Mouse (Mus musculus) central nervous system, embryonic 14 days (tissue): ENCODE measurements around the gene Tff1. TPM values are rescaled to one million over a fixed set of nuclear protein-coding genes. Genes with fewer than 3 reads are reported as not detected.

Experiments used
- polyA plus RNA-seq: library from polyadenylated mRNA; depleted of rRNA; stranded (reverse); fragments of >200 nt; gene quantifications from 2 replicates; pipeline ENCODE4 v1.2.3, GENCODE M21; 2012; rRNA removed

The Tff1 gene
- not detected in 2 replicates for polyA plus RNA-seq

DNA sequence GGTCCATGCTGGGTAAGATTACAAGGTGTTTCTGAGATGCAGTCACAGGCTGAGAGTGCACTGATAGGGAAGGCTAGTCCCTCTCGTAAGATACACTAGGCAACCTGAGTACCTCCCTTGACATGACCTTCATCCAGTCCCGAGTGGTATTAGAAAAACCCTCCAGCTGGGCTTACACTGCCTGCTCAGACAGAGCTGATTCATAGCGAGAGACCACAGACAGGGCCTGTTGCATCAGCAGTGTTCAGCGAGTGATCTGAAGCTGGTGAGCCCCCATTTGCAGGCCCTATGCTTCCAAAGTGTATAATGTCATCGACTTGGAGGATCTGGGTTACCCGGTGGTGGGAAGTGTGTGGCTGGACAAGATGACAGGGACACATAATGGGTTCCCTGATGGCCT is at the start of gene Tff1:
Gene Tff1 (minus strand): TSS at position 151 of the 400 bp plus-strand sequence.

DNA sequence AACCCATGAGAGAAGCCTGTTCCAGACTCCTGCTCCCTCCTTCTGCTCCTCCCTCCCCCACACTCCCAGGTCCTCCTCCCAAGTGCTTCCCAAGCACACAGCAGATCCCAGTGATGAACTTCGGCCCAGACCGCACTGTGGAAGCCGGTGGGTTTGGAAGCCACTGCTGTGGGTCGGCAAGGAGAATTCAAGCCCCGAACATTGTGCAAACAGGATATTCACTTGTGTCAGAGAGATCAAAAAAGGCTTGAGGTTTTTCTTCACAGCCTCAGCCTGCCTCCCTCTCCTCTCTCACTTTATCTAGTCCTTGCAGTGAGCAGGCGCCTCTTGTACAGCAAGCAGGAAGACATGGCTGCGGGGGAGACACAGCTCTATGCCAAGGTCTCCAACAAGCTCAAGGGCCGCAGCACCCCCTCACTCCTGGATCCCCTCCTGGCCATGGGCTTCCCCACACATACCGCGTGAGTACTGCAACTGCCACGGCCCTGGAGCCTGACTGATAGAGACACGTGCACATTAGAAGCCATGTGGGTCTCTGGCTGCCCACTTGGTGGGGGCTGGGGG is 42.8 kb upstream of the Tff1 start, which contains the start of gene Ubash3a:
Gene Ubash3a (plus strand): TSS at position 103 of the 564 bp plus-strand sequence.

DNA sequence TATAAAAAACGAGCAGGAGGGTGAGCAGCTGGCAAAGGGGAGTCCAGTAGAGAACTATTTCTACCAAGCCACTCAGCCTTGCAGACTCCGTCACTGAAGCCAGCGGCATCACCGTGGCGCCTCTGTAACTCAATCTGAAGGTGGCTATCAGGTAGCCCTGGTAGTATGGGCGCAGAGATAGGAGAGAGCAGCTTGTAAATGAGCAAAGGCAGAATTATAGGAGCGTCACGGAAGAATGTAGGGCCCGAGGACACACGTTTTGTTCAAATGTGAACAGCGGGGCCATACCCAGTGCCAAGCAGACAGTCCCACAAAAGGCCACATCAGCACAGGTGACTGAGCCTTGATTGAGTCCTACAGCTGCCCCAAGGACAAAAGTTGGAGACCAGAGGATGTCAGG is 33.8 kb upstream of the Tff1 start, which contains the start of gene Tmprss3:
Gene Tmprss3 (minus strand): TSS at position 101 of the 400 bp plus-strand sequence.

DNA sequence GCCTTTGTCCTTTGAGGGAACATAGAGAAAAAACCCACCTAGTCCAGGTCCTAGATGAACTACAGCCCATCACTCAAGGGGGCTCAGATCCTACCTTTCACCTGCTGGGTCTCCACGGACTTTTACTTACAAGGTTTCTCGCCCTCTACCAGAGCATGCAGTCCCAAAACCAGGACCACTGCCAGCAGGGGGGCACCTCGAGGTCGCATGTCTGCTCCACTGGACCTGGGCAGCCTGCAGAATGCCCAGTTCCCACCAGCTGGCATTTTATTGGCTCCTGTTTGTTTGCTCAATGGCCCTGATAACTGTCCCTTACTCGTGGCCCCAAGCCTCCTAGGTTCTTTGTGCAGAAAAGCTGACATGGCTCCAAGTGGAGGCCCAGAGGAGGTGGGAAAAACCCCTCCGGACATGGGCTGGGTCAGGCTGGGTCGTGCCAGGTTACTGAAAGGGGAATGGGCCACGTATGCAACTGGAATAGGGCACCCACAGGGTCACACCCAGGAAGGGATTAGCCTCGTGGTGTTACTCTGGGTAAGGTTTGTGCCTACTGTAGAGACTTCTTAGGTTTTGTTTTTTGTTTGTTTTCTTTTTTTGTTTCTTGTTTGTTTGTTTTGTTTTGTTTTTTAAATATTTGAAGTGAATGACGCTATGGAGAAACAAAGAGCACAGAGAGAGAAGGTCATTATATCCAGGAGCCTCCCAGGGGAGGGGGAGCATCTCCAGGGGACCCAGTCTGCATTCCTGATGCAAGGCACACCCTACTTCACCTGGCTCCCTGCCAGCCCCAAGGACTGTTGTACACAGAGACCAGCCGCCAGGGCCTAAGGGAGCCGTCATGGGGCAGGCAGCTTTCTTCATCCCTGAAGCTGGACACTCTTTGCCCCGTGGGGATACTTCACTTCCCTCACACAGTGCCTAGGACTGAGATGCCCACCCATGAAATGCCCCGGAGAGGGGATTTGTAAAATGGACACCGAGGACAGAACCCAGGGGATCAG is 20.7 kb downstream of the Tff1 start, which contains the start of gene Tff2:
Gene Tff2 (minus strand): TSS at position 243 of the 998 bp plus-strand sequence.

DNA sequence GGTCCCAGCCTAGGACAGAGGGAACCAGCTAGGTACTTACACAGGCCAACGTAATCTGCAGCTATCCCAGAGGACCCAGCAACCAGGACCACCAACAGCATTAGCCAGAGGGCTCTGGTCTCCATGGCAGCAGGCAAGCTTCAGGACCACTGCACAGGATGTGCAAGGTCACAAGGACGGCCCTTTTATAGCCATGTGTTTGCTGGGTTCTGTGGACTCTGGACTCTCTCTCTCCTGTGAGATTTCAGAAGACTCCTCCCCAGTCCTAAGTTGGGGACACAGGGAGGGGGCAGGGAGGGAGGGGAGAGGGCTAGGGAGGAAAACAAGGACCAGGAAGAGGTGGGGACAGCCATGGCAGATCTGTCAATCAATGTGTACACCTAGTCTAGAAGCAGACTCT is 35.6 kb downstream of the Tff1 start, which contains the start of gene Tff3:
Gene Tff3 (minus strand): TSS at position 195 of the 400 bp plus-strand sequence.

Other genes starting within 250 kb of the Tff1 start
- 0.02 TPM in 1 of 2 replicates, not detected in the other for gene Umodl1, start 210.6 kb downstream of the Tff1 start, polyA plus RNA-seq
- gene Abcg1, start 107.6 kb downstream of the Tff1 start, polyA plus RNA-seq: 6.8 and 7.3 TPM in 2 replicates
- 0.96 and 1.2 TPM in 2 replicates for gene Tff3, start 35.6 kb downstream of the Tff1 start, polyA plus RNA-seq
- gene Tff2, start 21.0 kb downstream of the Tff1 start, polyA plus RNA-seq: not detected in 2 replicates
- gene Tmprss3, start 33.7 kb upstream of the Tff1 start, polyA plus RNA-seq: 0.08 TPM in 1 of 2 replicates, not detected in the other
- gene Ubash3a, start 42.6 kb upstream of the Tff1 start, polyA plus RNA-seq: 0.01 and 0.02 TPM in 2 replicates
- gene Rsph1, start 112.1 kb upstream of the Tff1 start, polyA plus RNA-seq: 2.0 and 2.2 TPM in 2 replicates
- gene Slc37a1, start 121.5 kb upstream of the Tff1 start, polyA plus RNA-seq: 14.9 and 18.8 TPM in 2 replicates
- gene Pde9a, start 220.9 kb upstream of the Tff1 start, polyA plus RNA-seq: 66.2 and 84.0 TPM in 2 replicates